Mouse (Mus musculus): ENCODE data around the gene Nat8. TPM values are rescaled to one million over a fixed set of nuclear protein-coding genes. Genes with fewer than 3 reads are reported as not detected.

Gene Nat8
- polyA plus RNA-seq, 1 experiment from 2014 or later: not detected

- Histone ChIP-seq H3K4me3 (ENCODE audit: low read depth, low read length) (no peak overlapping the region), H3K27me3 (ENCODE audit: control insufficient read depth, insufficient read depth, low read length) (no peaks in the 10 kb centered on the region), H3K36me3 (ENCODE audit: control insufficient read depth, insufficient read depth, low read length) (no peaks in the 10 kb centered on the region), H3K9ac (ENCODE audit: low read length) (no peak overlapping the region), H3K4me1 (replicated peaks; ENCODE audit: control insufficient read depth, insufficient read depth) (no peaks in the 10 kb centered on the region), H3K4me2 (replicated peaks; ENCODE audit: low read depth) (no peak overlapping the region), H3K9me3 (ENCODE audit: control insufficient read depth, low read length) (no peaks in the 10 kb centered on the region), H3K27ac (replicated peaks) (no peak overlapping the region)
- TF ChIP-seq EP300 (optimal IDR thresholded peaks at IDR 0.05) (no peak), CTCF (IDR thresholded peaks at IDR 0.05; ENCODE audit: low read depth) (no peak)
- WGBS: 84% methylated on average over 2 of the region's 2 CpGs
- DNase-seq (ENCODE audit: low spot score) (no peak), ATAC-seq (ENCODE audit: low FRiP score, low TSS enrichment) (no peak)
These were observed 32.0 kb upstream of the Nat8 start for GRCm38 (mm10) chr6:85863840-85864239.

GRCm38 (mm10) chr6:85863136-85863535, 31.3 kb upstream of the Nat8 start:
- Histone ChIP-seq H3K9ac (ENCODE audit: low read length) (no peak overlapping the region), H3K27ac (replicated peaks) (no peak overlapping the region), H3K9me3 (ENCODE audit: control insufficient read depth, low read length) (no peaks in the 10 kb centered on the region), H3K27me3 (ENCODE audit: control insufficient read depth, insufficient read depth, low read length) (no peaks in the 10 kb centered on the region), H3K4me2 (replicated peaks; ENCODE audit: low read depth) (no peak overlapping the region), H3K4me3 (ENCODE audit: low read depth, low read length) (no peak overlapping the region), H3K4me1 (replicated peaks; ENCODE audit: control insufficient read depth, insufficient read depth) (no peaks in the 10 kb centered on the region), H3K36me3 (ENCODE audit: control insufficient read depth, insufficient read depth, low read length) (no peaks in the 10 kb centered on the region)
- no peak for TF ChIP-seq EP300 (optimal IDR thresholded peaks at IDR 0.05)
- no peak for TF ChIP-seq CTCF (IDR thresholded peaks at IDR 0.05; ENCODE audit: low read depth)
- DNase-seq (ENCODE audit: low spot score): no peak
- WGBS: 66% methylated on average over 2 of the region's 2 CpGs
- ATAC-seq (ENCODE audit: low FRiP score, low TSS enrichment): no peak

GRCm38 (mm10) chr6:85862565-85862964, 30.7 kb upstream of the Nat8 start:
- Histone ChIP-seq H3K4me1 (replicated peaks; ENCODE audit: control insufficient read depth, insufficient read depth) (no peaks in the 10 kb centered on the region), H3K4me3 (ENCODE audit: low read depth, low read length) (no peak overlapping the region), H3K4me2 (replicated peaks; ENCODE audit: low read depth) (no peak overlapping the region), H3K9me3 (ENCODE audit: control insufficient read depth, low read length) (no peaks in the 10 kb centered on the region), H3K27ac (replicated peaks) (no peak overlapping the region), H3K9ac (ENCODE audit: low read length) (no peak overlapping the region), H3K27me3 (ENCODE audit: control insufficient read depth, insufficient read depth, low read length) (no peaks in the 10 kb centered on the region), H3K36me3 (ENCODE audit: control insufficient read depth, insufficient read depth, low read length) (no peaks in the 10 kb centered on the region)
- ATAC-seq (ENCODE audit: low FRiP score, low TSS enrichment) (no peak), DNase-seq (ENCODE audit: low spot score) (no peak)
- WGBS: 53% methylated on average over 3 of the region's 3 CpGs
- TF ChIP-seq CTCF (IDR thresholded peaks at IDR 0.05; ENCODE audit: low read depth): no peak
- no peak for TF ChIP-seq EP300 (optimal IDR thresholded peaks at IDR 0.05)

GRCm38 (mm10) chr6:85861247-85861646, 29.4 kb upstream of the Nat8 start:
- Histone ChIP-seq H3K9ac (ENCODE audit: low read length) (no peak overlapping the region), H3K4me3 (ENCODE audit: low read depth, low read length) (no peak overlapping the region), H3K4me1 (replicated peaks; ENCODE audit: control insufficient read depth, insufficient read depth) (no peaks in the 10 kb centered on the region), H3K27me3 (ENCODE audit: control insufficient read depth, insufficient read depth, low read length) (no peaks in the 10 kb centered on the region), H3K4me2 (replicated peaks; ENCODE audit: low read depth) (no peak overlapping the region), H3K27ac (replicated peaks) (no peak overlapping the region), H3K36me3 (ENCODE audit: control insufficient read depth, insufficient read depth, low read length) (no peaks in the 10 kb centered on the region), H3K9me3 (ENCODE audit: control insufficient read depth, low read length) (no peaks in the 10 kb centered on the region)
- TF ChIP-seq CTCF (IDR thresholded peaks at IDR 0.05; ENCODE audit: low read depth) (no peak), EP300 (optimal IDR thresholded peaks at IDR 0.05) (no peak)
- ATAC-seq (ENCODE audit: low FRiP score, low TSS enrichment) (no peak), DNase-seq (ENCODE audit: low spot score) (no peak)
- WGBS: 90% methylated on average over 3 of the region's 3 CpGs

- 63% methylated on average over 1 of the region's 1 CpGs for WGBS
These were observed 24.4 kb upstream of the Nat8 start for GRCm38 (mm10) chr6:85856194-85856678.

GRCm38 (mm10) chr6:85853481-85853880, 21.6 kb upstream of the Nat8 start:
- no peak overlapping the region for H3K27ac ChIP-seq (replicated peaks)
- DNase-seq (ENCODE audit: low spot score): no peak
- no peak overlapping the region for H3K9ac ChIP-seq (ENCODE audit: low read length)
- 70% methylated on average over 3 of the region's 3 CpGs for WGBS
- no peak for TF ChIP-seq CTCF (IDR thresholded peaks at IDR 0.05; ENCODE audit: low read depth)
- TF ChIP-seq EP300 (optimal IDR thresholded peaks at IDR 0.05): no peak
- no peaks in the 10 kb centered on the region for H3K9me3 ChIP-seq (ENCODE audit: control insufficient read depth, low read length)
- no peak overlapping the region for H3K4me3 ChIP-seq (ENCODE audit: low read depth, low read length)
- H3K4me1 ChIP-seq (replicated peaks; ENCODE audit: control insufficient read depth, insufficient read depth): no peaks in the 10 kb centered on the region
- no peaks in the 10 kb centered on the region for H3K27me3 ChIP-seq (ENCODE audit: control insufficient read depth, insufficient read depth, low read length)
- ATAC-seq (ENCODE audit: low FRiP score, low TSS enrichment): no peak
- H3K4me2 ChIP-seq (replicated peaks; ENCODE audit: low read depth): no peak overlapping the region
- H3K36me3 ChIP-seq (ENCODE audit: control insufficient read depth, insufficient read depth, low read length): no peaks in the 10 kb centered on the region

More at GRCm38 (mm10) chr6:85856194-85856678, 24.4 kb upstream of the Nat8 start:
- TF ChIP-seq CTCF (IDR thresholded peaks at IDR 0.05; ENCODE audit: low read depth) (no peak), EP300 (optimal IDR thresholded peaks at IDR 0.05) (no peak)
- Histone ChIP-seq H3K4me2 (replicated peaks; ENCODE audit: low read depth) (no peak overlapping the region), H3K36me3 (ENCODE audit: control insufficient read depth, insufficient read depth, low read length) (no peaks in the 10 kb centered on the region), H3K4me3 (ENCODE audit: low read depth, low read length) (no peak overlapping the region), H3K9ac (ENCODE audit: low read length) (no peak overlapping the region), H3K27ac (replicated peaks) (no peak overlapping the region), H3K9me3 (ENCODE audit: control insufficient read depth, low read length) (no peaks in the 10 kb centered on the region), H3K4me1 (replicated peaks; ENCODE audit: control insufficient read depth, insufficient read depth) (no peaks in the 10 kb centered on the region), H3K27me3 (ENCODE audit: control insufficient read depth, insufficient read depth, low read length) (no peaks in the 10 kb centered on the region)
- no peak for DNase-seq (ENCODE audit: low spot score)
- 0 out of 2 replicates have a peak, but pooled peaks have one; percentile 53 for ATAC-seq (ENCODE audit: low FRiP score, low TSS enrichment)
